Mouse (Mus musculus): ENCODE results near the gene Elane. TPM values are rescaled to one million over a fixed set of nuclear protein-coding genes. Genes with fewer than 3 reads are reported as not detected.

The Elane gene
- polyA plus RNA-seq, 1 experiment from 2014 or later = not detected

GRCm38 (mm10) chr10:79861230-79862048 lies 24.6 kb upstream of the Elane start:
- Histone ChIP-seq H3K36me3 (ENCODE audit: control insufficient read depth, insufficient read depth, low read length) (peaks cover 43% of the 10 kb centered on the region), H3K9me3 (ENCODE audit: control insufficient read depth, low read length) (no peaks in the 10 kb centered on the region), H3K27ac (ENCODE audit: low read depth, low read length) (no peak overlapping the region), H3K4me2 (ENCODE audit: low read depth, low read length, severe bottlenecking) (no peak overlapping the region), H3K4me1 (replicated peaks; ENCODE audit: control insufficient read depth, insufficient read depth, low read length) (peaks cover 20% of the 10 kb centered on the region), H3K27me3 (ENCODE audit: control insufficient read depth, insufficient read depth, low read length) (no peaks in the 10 kb centered on the region), H3K4me3 (ENCODE audit: low read depth, low read length) (no peak overlapping the region), H3K9ac (ENCODE audit: low read length) (no peak overlapping the region)
- ATAC-seq (replicated peaks; ENCODE audit: low FRiP score) = no peak
- 88% methylated on average over 25 of the region's 25 CpGs for WGBS
- DNase-seq (ENCODE audit: low spot score) = no peak

GRCm38 (mm10) chr10:79862049-79862788 lies 23.8 kb upstream of the Elane start:
- no peak overlapping the region for H3K4me3 ChIP-seq (ENCODE audit: low read depth, low read length)
- 90% methylated on average over 23 of the region's 23 CpGs for WGBS
- no peak overlapping the region for H3K9ac ChIP-seq (ENCODE audit: low read length)
- H3K36me3 ChIP-seq (ENCODE audit: control insufficient read depth, insufficient read depth, low read length) = peaks cover 46% of the 10 kb centered on the region
- ATAC-seq (replicated peaks; ENCODE audit: low FRiP score) (no peak), DNase-seq (ENCODE audit: low spot score) (no peak)
- H3K9me3 ChIP-seq (ENCODE audit: control insufficient read depth, low read length) = no peaks in the 10 kb centered on the region
- H3K27me3 ChIP-seq (ENCODE audit: control insufficient read depth, insufficient read depth, low read length) = no peaks in the 10 kb centered on the region
- H3K4me1 ChIP-seq (replicated peaks; ENCODE audit: control insufficient read depth, insufficient read depth, low read length) = peaks cover 12% of the 10 kb centered on the region
- H3K27ac ChIP-seq (ENCODE audit: low read depth, low read length) = no peak overlapping the region
- H3K4me2 ChIP-seq (ENCODE audit: low read depth, low read length, severe bottlenecking) = no peak overlapping the region

- H3K27ac ChIP-seq (ENCODE audit: low read depth, low read length) = no peak overlapping the region
- ATAC-seq (replicated peaks; ENCODE audit: low FRiP score) (no peak), DNase-seq (ENCODE audit: low spot score) (no peak)
- H3K9ac ChIP-seq (ENCODE audit: low read length) = no peak overlapping the region
- no peaks in the 10 kb centered on the region for H3K27me3 ChIP-seq (ENCODE audit: control insufficient read depth, insufficient read depth, low read length)
- H3K4me1 ChIP-seq (replicated peaks; ENCODE audit: control insufficient read depth, insufficient read depth, low read length) = peaks cover 5% of the 10 kb centered on the region; the same call in 1 of the 2 replicates
- no peak overlapping the region for H3K4me3 ChIP-seq (ENCODE audit: low read depth, low read length)
- H3K36me3 ChIP-seq (ENCODE audit: control insufficient read depth, insufficient read depth, low read length) = peaks cover 46% of the 10 kb centered on the region
- no peak overlapping the region for H3K4me2 ChIP-seq (ENCODE audit: low read depth, low read length, severe bottlenecking)
- WGBS = 83% methylated on average over 10 of the region's 10 CpGs
- no peaks in the 10 kb centered on the region for H3K9me3 ChIP-seq (ENCODE audit: control insufficient read depth, low read length)
These were observed 23.1 kb upstream of the Elane start for GRCm38 (mm10) chr10:79862925-79863324.

GRCm38 (mm10) chr10:79864351-79865188 lies 21.5 kb upstream of the Elane start:
- Histone ChIP-seq H3K4me2 (ENCODE audit: low read depth, low read length, severe bottlenecking) (no peak overlapping the region), H3K27ac (ENCODE audit: low read depth, low read length) (0 out of 2 replicates have a peak overlapping the region, but pooled peaks have one; percentile 12), H3K27me3 (ENCODE audit: control insufficient read depth, insufficient read depth, low read length) (no peaks in the 10 kb centered on the region), H3K9me3 (ENCODE audit: control insufficient read depth, low read length) (no peaks in the 10 kb centered on the region), H3K4me1 (replicated peaks; ENCODE audit: control insufficient read depth, insufficient read depth, low read length) (no peaks in the 10 kb centered on the region), H3K36me3 (ENCODE audit: control insufficient read depth, insufficient read depth, low read length) (peaks cover 42% of the 10 kb centered on the region), H3K4me3 (ENCODE audit: low read depth, low read length) (no peak overlapping the region), H3K9ac (ENCODE audit: low read length) (no peak overlapping the region)
- ATAC-seq (replicated peaks; ENCODE audit: low FRiP score) = 0 out of 2 replicates have a peak, but pooled peaks have one; percentile 8
- no peak for DNase-seq (ENCODE audit: low spot score)
- 51% methylated on average over 10 of the region's 10 CpGs for WGBS

GRCm38 (mm10) chr10:79865189-79865601 lies 20.9 kb upstream of the Elane start:
- no peaks in the 10 kb centered on the region for H3K4me1 ChIP-seq (replicated peaks; ENCODE audit: control insufficient read depth, insufficient read depth, low read length)
- no peaks in the 10 kb centered on the region for H3K27me3 ChIP-seq (ENCODE audit: control insufficient read depth, insufficient read depth, low read length)
- peaks cover 36% of the 10 kb centered on the region for H3K36me3 ChIP-seq (ENCODE audit: control insufficient read depth, insufficient read depth, low read length)
- peak; percentile 31 for ATAC-seq (replicated peaks; ENCODE audit: low FRiP score)
- no peak overlapping the region for H3K9ac ChIP-seq (ENCODE audit: low read length)
- H3K4me2 ChIP-seq (ENCODE audit: low read depth, low read length, severe bottlenecking) = no peak overlapping the region
- H3K27ac ChIP-seq (ENCODE audit: low read depth, low read length) = 0 out of 2 replicates have a peak overlapping the region, but pooled peaks have one; percentile 12
- WGBS = 70% methylated on average over 12 of the region's 12 CpGs
- DNase-seq (ENCODE audit: low spot score) = no peak
- H3K4me3 ChIP-seq (ENCODE audit: low read depth, low read length) = no peak overlapping the region
- H3K9me3 ChIP-seq (ENCODE audit: control insufficient read depth, low read length) = no peaks in the 10 kb centered on the region

- no peak overlapping the region for H3K9ac ChIP-seq (ENCODE audit: low read length)
- H3K9me3 ChIP-seq (ENCODE audit: control insufficient read depth, low read length) = no peaks in the 10 kb centered on the region
- ATAC-seq (replicated peaks; ENCODE audit: low FRiP score) = 0 out of 2 replicates have a peak, but pooled peaks have one; percentile 10
- H3K4me3 ChIP-seq (ENCODE audit: low read depth, low read length) = no peak overlapping the region
- H3K36me3 ChIP-seq (ENCODE audit: control insufficient read depth, insufficient read depth, low read length) = peaks cover 29% of the 10 kb centered on the region
- H3K27ac ChIP-seq (ENCODE audit: low read depth, low read length) = no peak overlapping the region
- H3K4me1 ChIP-seq (replicated peaks; ENCODE audit: control insufficient read depth, insufficient read depth, low read length) = no peaks in the 10 kb centered on the region
- no peaks in the 10 kb centered on the region for H3K27me3 ChIP-seq (ENCODE audit: control insufficient read depth, insufficient read depth, low read length)
- WGBS = 85% methylated on average over 19 of the region's 19 CpGs
- no peak for DNase-seq (ENCODE audit: low spot score)
- no peak overlapping the region for H3K4me2 ChIP-seq (ENCODE audit: low read depth, low read length, severe bottlenecking)
These were observed 20.2 kb upstream of the Elane start for GRCm38 (mm10) chr10:79865801-79866295.

GRCm38 (mm10) chr10:79866601-79867000 lies 19.4 kb upstream of the Elane start:
- no peaks in the 10 kb centered on the region; the same call in 1 of the 2 replicates for H3K4me1 ChIP-seq (replicated peaks; ENCODE audit: control insufficient read depth, insufficient read depth, low read length)
- ATAC-seq (replicated peaks; ENCODE audit: low FRiP score) (no peak), DNase-seq (ENCODE audit: low spot score) (no peak)
- H3K27ac ChIP-seq (ENCODE audit: low read depth, low read length) = no peak overlapping the region
- no peaks in the 10 kb centered on the region for H3K27me3 ChIP-seq (ENCODE audit: control insufficient read depth, insufficient read depth, low read length)
- peaks cover 28% of the 10 kb centered on the region for H3K36me3 ChIP-seq (ENCODE audit: control insufficient read depth, insufficient read depth, low read length)
- no peak overlapping the region for H3K9ac ChIP-seq (ENCODE audit: low read length)
- H3K4me2 ChIP-seq (ENCODE audit: low read depth, low read length, severe bottlenecking) = no peak overlapping the region
- H3K4me3 ChIP-seq (ENCODE audit: low read depth, low read length) = no peak overlapping the region
- 86% methylated on average over 11 of the region's 11 CpGs for WGBS
- H3K9me3 ChIP-seq (ENCODE audit: control insufficient read depth, low read length) = no peaks in the 10 kb centered on the region

- Histone ChIP-seq H3K27ac (ENCODE audit: low read depth, low read length) (no peak overlapping the region), H3K36me3 (ENCODE audit: control insufficient read depth, insufficient read depth, low read length) (peaks cover 4% of the 10 kb centered on the region), H3K4me3 (ENCODE audit: low read depth, low read length) (no peak overlapping the region), H3K9me3 (ENCODE audit: control insufficient read depth, low read length) (no peaks in the 10 kb centered on the region), H3K27me3 (ENCODE audit: control insufficient read depth, insufficient read depth, low read length) (no peaks in the 10 kb centered on the region), H3K4me2 (ENCODE audit: low read depth, low read length, severe bottlenecking) (no peak overlapping the region), H3K9ac (ENCODE audit: low read length) (no peak overlapping the region), H3K4me1 (replicated peaks; ENCODE audit: control insufficient read depth, insufficient read depth, low read length) (peaks cover 10% of the 10 kb centered on the region; the same call in 1 of the 2 replicates)
- DNase-seq (ENCODE audit: low spot score) = no peak
- 91% methylated on average over 8 of the region's 8 CpGs for WGBS
- no peak for ATAC-seq (replicated peaks; ENCODE audit: low FRiP score)
These were observed 14.2 kb upstream of the Elane start for GRCm38 (mm10) chr10:79871845-79872244.

Measured in forebrain, embryonic 11.5 days (tissue).